Mouse (Mus musculus) liver, embryonic 14.5 days (tissue): ENCODE data around the gene Otud7b. TPM values are rescaled to one million over a fixed set of nuclear protein-coding genes. Genes with fewer than 3 reads are reported as not detected.

Experiments
- ATAC-seq: fragments of 200-750 bp; cut with Nextera tagmentation; 2 replicates; pipeline ENCODE4 v1.8.0; 2017; ENCODE audit warnings: moderate number of reproducible peaks, mild to moderate bottlenecking, moderate library complexity; ENCODE audit not compliant: insufficient read depth
- DNase-seq, 3 experiments: peaks; one replicate each; pipeline ENCODE4 v3.0.0-alpha.2; 2012 to 2013; ENCODE audit warnings: low read depth in 3 of 3, low spot score in 3 of 3
- H3K27ac ChIP-seq: fragments of 300-500 bp; sonication (generic); 2 replicates; pipeline ENCODE4 v1.5.1; 2014; ENCODE audit warnings: moderate library complexity, mild to moderate bottlenecking, control low read depth, inconsistent platforms
- H3K27me3 ChIP-seq: fragments of 300-500 bp; sonication (generic); 2 replicates; pipeline ENCODE4 v1.6.1; 2014; ENCODE audit warnings: mild to moderate bottlenecking, low read length, moderate library complexity; ENCODE audit not compliant: control insufficient read depth, insufficient read depth
- H3K36me3 ChIP-seq: fragments of 300-500 bp; sonication (generic); replicated peaks from 2 replicates; pipeline ENCODE4 v1.6.1; 2014; ENCODE audit warnings: low read depth; ENCODE audit not compliant: control insufficient read depth, insufficient read depth
- H3K4me1 ChIP-seq, 2 experiments: fragments of 200-500 bp in 1 of 2; fragments of 300-500 bp in 1 of 2; sonication (generic) in 1 of 2; replicated peaks; 2 replicates each; pipeline ENCODE4 v1.6.1; 2012 to 2014; ENCODE audit warnings: antibody characterized with exemption in 1 of 2, inconsistent platforms in 1 of 2, low read length in 1 of 2; ENCODE audit not compliant: control insufficient read depth in 2 of 2, insufficient read depth in 2 of 2
- H3K4me2 ChIP-seq: fragments of 300-500 bp; sonication (generic); 2 replicates; pipeline ENCODE4 v1.6.1; 2014; ENCODE audit warnings: low read depth, mild to moderate bottlenecking, control low read depth, moderate library complexity
- H3K4me3 ChIP-seq, 2 experiments: fragments of 200-500 bp in 1 of 2; fragments of 300-500 bp in 1 of 2; sonication (generic) in 1 of 2; 2 replicates each; pipeline ENCODE4 v1.5.1; 2012 to 2014; ENCODE audit warnings: low read depth in 2 of 2, low read length in 2 of 2, mild to moderate bottlenecking in 2 of 2, control low read depth in 1 of 2, inconsistent platforms in 1 of 2, moderate library complexity in 1 of 2; ENCODE audit not compliant: insufficient read depth in 1 of 2
- H3K9ac ChIP-seq: fragments of 300-500 bp; sonication (generic); replicated peaks from 2 replicates; pipeline ENCODE4 v1.6.1; 2014; ENCODE audit warnings: mild to moderate bottlenecking, control low read depth, moderate library complexity
- H3K9me3 ChIP-seq: fragments of 300-500 bp; sonication (generic); 2 replicates; pipeline ENCODE4 v1.6.1; 2016; ENCODE audit warnings: low read length, mixed read lengths; ENCODE audit not compliant: control insufficient read depth
- CTCF ChIP-seq: IDR thresholded peaks from 2 replicates; pipeline ENCODE4 v1.5.1; 2016; ENCODE audit warnings: antibody characterized with exemption, low read depth, control low read depth
- EP300 ChIP-seq: IDR thresholded peaks from 2 replicates; pipeline ENCODE4 v1.6.1; 2016; ENCODE audit warnings: antibody characterized with exemption, low read depth
- WGBS: fragments of 180-500 bp; shearing (Covaris S2); extraction: QIAGEN DNeasy Blood & Tissue Kit; methylation state at CpG from one replicate; pipeline ENCODE4 v1.1.7; 2014; ENCODE audit not compliant: insufficient replicate concordance; 5-methylcytosine and 5-hydroxymethylcytosine counted together
- polyA plus RNA-seq, 2 experiments: library from polyadenylated mRNA; depleted of rRNA in 1 of 2; stranded (reverse) in 1 of 2; unstranded in 1 of 2; fragments of >200 nt; fragmentation: Nextera tagmentation in 1 of 2; extraction: Ambion mirVana in 1 of 2; gene quantifications; 2 replicates each; pipeline versions ENCODE4 v1.2.1 to v1.2.3; 2012 to 2014

Otud7b gene
- polyA plus RNA-seq, 2 experiments, result 3.5 to 5.2 TPM

DNA sequence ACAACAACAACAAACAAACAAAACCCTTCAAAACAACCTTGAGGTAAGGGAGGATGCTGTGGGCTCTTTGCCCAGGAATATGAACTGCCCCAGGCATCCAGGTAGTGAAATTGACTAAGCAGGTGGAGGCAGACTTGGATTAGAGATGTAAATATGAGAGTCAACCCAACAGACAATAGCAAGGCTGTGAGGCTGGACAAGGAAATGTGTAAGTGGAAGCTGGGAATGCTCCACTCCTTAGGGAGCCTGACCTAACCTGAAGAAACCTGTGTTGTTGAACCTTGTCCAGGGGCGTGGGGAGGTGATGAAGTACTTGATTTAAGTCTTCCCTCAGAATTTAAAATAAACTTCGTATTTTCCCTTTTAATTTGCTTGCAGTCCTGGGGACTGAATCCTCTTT lies 74.6 kb downstream of the Otud7b start:
- peaks cover 0 to 9% of the 10 kb centered on the region in 2 experiments; a peak in 2 of 4 replicates for H3K4me1 ChIP-seq
- H3K27ac ChIP-seq, result no peak overlapping the region
- no peak overlapping the region for H3K9ac ChIP-seq

DNA sequence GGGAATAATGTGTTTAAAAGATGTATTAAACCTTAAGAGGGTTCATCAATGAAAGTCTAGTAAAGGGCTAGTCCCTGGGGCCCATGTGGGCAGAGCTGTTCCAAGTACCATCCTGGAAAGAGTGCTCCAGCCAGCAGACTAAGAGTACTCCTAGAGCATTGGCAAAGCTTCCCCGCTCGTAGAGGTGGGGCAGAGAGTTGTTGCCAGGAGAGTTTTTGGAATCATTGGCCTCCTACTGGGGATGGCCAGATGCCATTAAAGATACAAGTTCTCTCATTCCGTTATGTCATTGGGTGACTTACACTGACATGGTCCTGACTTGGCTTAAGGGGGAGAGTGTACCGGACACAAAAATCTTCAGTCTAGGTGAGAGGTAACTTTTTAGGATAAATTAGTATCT lies 75.2 kb downstream of the Otud7b start:
- peaks cover 3% of the 10 kb centered on the region; the same call in 1 of the 2 replicates for H3K27me3 ChIP-seq
- no peak overlapping the region for H3K27ac ChIP-seq
- H3K4me1 ChIP-seq, result peaks cover 0 to 9% of the 10 kb centered on the region in 2 experiments; a peak in 2 of 4 replicates
- no peak for ATAC-seq
- 72% methylated on average over 4 of the region's 4 CpGs for WGBS
- no peak for DNase-seq
- H3K4me3 ChIP-seq, result no peak overlapping the region
- H3K4me2 ChIP-seq, result no peak overlapping the region
- H3K9ac ChIP-seq, result no peak overlapping the region
- TF ChIP-seq CTCF (no peak), EP300 (no peak)
- H3K36me3 ChIP-seq, result peaks cover 31% of the 10 kb centered on the region
- H3K9me3 ChIP-seq, result no peaks in the 10 kb centered on the region

More for the DNA sequence above, 74.6 kb downstream of the Otud7b start:
- no peak for TF ChIP-seq CTCF
- no peak for TF ChIP-seq EP300
- WGBS, result 61% methylated on average over 2 of the region's 2 CpGs
- Histone ChIP-seq H3K9me3 (no peaks in the 10 kb centered on the region), H3K4me3 (no peak overlapping the region), H3K36me3 (peaks cover 37% of the 10 kb centered on the region), H3K4me2 (no peak overlapping the region), H3K27me3 (peaks cover 3% of the 10 kb centered on the region; the same call in 1 of the 2 replicates)
- no peak for ATAC-seq
- DNase-seq, result no peak

DNA sequence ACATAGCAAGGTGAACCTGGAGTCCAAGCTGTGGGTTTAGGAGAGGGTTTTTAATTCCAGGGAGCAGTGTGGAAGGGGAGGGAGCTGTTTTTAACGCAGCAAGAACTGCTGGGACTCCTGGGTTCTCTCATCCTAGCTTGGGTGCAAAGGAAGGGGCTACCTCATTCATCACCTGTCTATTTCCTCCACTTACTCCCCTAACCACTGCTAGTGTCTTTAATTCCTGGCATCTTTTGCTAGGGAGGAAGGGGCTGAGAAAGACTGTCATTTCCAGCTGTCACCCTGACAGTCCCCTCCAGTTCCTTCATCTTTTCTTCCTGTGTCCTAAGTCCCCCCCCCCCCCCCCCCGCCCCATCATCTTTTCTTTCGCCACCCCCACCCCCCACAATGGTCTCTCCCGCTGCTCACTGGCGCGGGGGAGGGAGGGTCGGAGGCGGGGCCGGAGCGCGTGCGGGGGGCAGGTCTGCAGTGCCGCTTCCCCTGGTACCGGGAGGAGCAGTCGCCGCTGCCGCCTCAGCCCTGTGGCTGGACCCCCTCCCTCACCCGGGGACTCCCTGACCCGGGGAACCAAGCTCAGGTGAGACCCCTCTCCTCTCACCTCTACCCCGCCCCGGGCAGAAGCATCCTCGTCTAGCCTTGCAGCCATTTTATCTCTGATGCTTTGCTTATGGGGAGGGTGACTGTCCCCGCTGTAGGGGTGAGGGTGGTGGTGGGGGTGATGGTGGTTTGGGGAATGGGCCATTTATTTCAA lies 76.6 kb downstream of the Otud7b start, which contains the start of gene Sv2a:
Gene Sv2a (plus strand): TSS at position 425 of the 751 bp plus-strand sequence.
- no peak for TF ChIP-seq EP300
- TF ChIP-seq CTCF, result no peak
- no peak within 1 kb of the TSS; the same call in 1 of the 2 replicates for H3K9ac ChIP-seq
- WGBS, result 1% methylated on average over 17 of the region's 23 CpGs
- no peak within 1 kb of the TSS for H3K27ac ChIP-seq
- H3K9me3 ChIP-seq, result no peaks in the 10 kb centered on the region
- H3K4me2 ChIP-seq, result peak within 1 kb of the TSS; percentile 61
- H3K36me3 ChIP-seq, result peaks cover 19% of the 10 kb centered on the region
- peaks cover 3% of the 10 kb centered on the region; the same call in 1 of the 2 replicates for H3K27me3 ChIP-seq
- peak within 1 kb of the TSS; percentile 41 to 47 for H3K4me3 ChIP-seq
- DNase-seq (no peak), ATAC-seq (no peak)
- H3K4me1 ChIP-seq, result peaks cover 0 to 9% of the 10 kb centered on the region in 2 experiments; a peak in 2 of 4 replicates

DNA sequence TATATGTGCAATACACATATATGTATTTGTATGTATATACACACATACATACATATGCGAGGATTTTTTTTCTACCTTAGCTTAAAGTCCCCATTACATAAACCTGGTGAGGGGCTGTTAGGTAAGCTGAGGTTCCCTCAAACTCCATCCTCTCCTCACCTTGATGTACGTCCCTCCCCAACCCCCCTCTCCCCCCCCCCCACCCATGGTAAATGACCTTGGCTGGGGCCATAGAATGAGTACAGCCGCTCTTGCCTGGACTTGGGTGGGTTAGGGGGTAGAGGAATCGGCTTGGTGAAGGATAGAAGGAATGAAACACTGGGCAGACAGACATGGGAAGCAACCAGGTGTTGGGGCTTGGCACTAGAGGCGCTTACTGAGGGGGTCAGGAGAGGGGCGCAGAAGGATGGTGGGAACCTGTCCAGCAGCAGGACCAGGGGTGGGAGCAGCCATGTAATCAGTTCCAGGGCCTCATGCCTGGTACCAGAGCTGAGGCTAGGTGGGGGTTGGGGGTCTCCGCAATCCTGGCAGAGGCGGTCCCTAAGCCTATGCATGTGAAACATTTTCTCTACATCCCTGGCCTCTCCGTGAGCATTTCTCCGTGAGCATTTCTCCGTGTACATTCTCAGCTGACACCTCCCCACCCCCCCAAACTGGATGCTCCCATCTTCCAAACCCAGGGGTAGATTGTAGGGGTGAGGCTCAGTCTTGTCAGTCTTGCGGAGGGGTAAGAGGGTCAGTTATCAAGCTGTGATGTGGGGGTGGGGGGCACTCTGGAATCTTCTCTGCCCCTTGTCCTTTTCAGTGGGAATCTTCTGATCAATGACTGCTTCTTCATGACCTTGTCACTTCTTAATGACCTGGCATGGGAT lies 77.4 kb downstream of the Otud7b start:
- DNase-seq (no peak), ATAC-seq (no peak)
- Histone ChIP-seq H3K4me1 (peaks cover 0 to 9% of the 10 kb centered on the region in 2 experiments; a peak in 2 of 4 replicates), H3K9ac (no peak overlapping the region), H3K9me3 (no peaks in the 10 kb centered on the region), H3K4me2 (peak overlapping the region; percentile 61), H3K4me3 (no peak overlapping the region), H3K36me3 (peaks cover 11% of the 10 kb centered on the region), H3K27me3 (peaks cover 3% of the 10 kb centered on the region; the same call in 1 of the 2 replicates), H3K27ac (no peak overlapping the region)
- TF ChIP-seq EP300, result no peak
- no peak for TF ChIP-seq CTCF
- 49% methylated on average over 12 of the region's 12 CpGs for WGBS
